Mouse (Mus musculus) forebrain, embryonic 16.5 days (tissue): ENCODE measurements around the gene Gm21962. TPM values are rescaled to one million over a fixed set of nuclear protein-coding genes. Genes with fewer than 3 reads are reported as not detected.

ENCODE experiments used
- ATAC-seq: fragments of 200-750 bp; cut with Nextera tagmentation; 2 replicates; pipeline ENCODE4 v1.8.0; 2017; ENCODE audit warnings: mild to moderate bottlenecking, moderate library complexity
- H3K27ac ChIP-seq: fragments of 300-500 bp; sonication (generic); 2 replicates; pipeline ENCODE4 v1.5.1; 2014; ENCODE audit warnings: low read length, control low read depth
- H3K27me3 ChIP-seq: fragments of 300-500 bp; sonication (generic); replicated peaks from 2 replicates; pipeline ENCODE4 v1.6.1; 2014; ENCODE audit warnings: low read length; ENCODE audit not compliant: control insufficient read depth, insufficient read depth
- H3K36me3 ChIP-seq: fragments of 300-500 bp; sonication (generic); 2 replicates; pipeline ENCODE4 v1.6.1; 2014; ENCODE audit not compliant: control insufficient read depth, insufficient read depth
- H3K4me1 ChIP-seq: fragments of 300-500 bp; sonication (generic); replicated peaks from 2 replicates; pipeline ENCODE4 v1.6.1; 2014; ENCODE audit warnings: low read length; ENCODE audit not compliant: control insufficient read depth, insufficient read depth
- H3K4me2 ChIP-seq: fragments of 300-500 bp; sonication (generic); 2 replicates; pipeline ENCODE4 v1.6.1; 2014; ENCODE audit warnings: mild to moderate bottlenecking, low read length, control low read depth
- H3K4me3 ChIP-seq: fragments of 300-500 bp; sonication (generic); replicated peaks from 2 replicates; pipeline ENCODE4 v1.5.1; 2014; ENCODE audit warnings: mild to moderate bottlenecking, low read length, control low read depth
- H3K9ac ChIP-seq: fragments of 300-500 bp; sonication (generic); replicated peaks from 2 replicates; pipeline ENCODE4 v1.6.1; 2014; ENCODE audit warnings: low read depth, low read length, control low read depth
- H3K9me3 ChIP-seq: fragments of 300-500 bp; sonication (generic); 2 replicates; pipeline ENCODE4 v1.6.1; 2016; ENCODE audit warnings: low read length; ENCODE audit not compliant: control insufficient read depth
- WGBS: fragments of 180-500 bp; shearing (Covaris S2); extraction: QIAGEN DNeasy Blood & Tissue Kit; methylation state at CpG from one replicate; pipeline ENCODE4 v1.1.7; 2014; 5-methylcytosine and 5-hydroxymethylcytosine counted together
- microRNA-seq: library from miRNA; unstranded; fragments of <30 nt; microRNA quantifications from one replicate; pipeline ENCODE4, GENCODE M21; 2017
- polyA plus RNA-seq: library from polyadenylated mRNA; unstranded; fragments of >200 nt; fragmentation: Nextera tagmentation; extraction: Ambion mirVana; gene quantifications from 2 replicates; pipeline ENCODE4 v1.2.1, GENCODE M21; 2015

The Gm21962 gene
- polyA plus RNA-seq, 1 experiment from 2014 or later: not detected

DNA sequence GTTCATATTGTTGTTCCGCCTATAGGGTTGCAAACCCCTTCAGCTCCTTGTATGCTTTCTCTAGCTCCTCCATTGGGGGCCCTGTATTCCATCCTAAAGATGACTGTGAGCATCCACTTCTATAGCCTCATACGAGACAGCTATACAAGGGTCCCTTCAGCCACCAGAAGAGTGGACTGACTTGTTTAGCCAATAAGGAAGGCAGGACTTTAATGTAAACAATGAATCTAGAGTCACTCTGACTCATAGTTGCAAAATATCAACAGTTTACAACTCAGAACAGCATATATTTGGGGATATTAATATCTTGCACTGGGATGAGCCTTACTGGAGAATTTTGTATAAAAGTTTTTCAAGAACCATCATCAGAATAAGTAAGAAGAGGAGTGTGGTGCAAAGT is 15.6 kb downstream of the Gm21962 start:
- 98% methylated on average over 2 of the region's 2 CpGs for WGBS
- H3K9ac ChIP-seq: no peak overlapping the region

DNA sequence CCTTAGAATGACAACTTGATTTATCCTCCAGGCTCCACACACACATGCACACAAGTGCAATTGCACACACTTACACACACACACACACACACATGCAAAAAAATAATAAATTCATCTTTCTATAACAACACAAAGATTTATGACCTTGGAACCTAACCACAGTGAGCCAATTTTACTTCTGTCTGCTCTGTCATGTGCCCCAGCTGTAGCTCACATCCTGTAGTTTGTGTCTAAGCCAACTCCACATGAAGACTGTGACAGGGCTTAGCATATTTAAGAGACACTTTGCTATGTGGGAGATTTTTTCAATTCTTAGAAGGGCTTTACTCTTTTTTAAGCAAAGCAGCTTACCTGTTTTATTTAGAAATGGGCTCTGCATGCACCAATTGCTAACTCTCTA is 20.2 kb downstream of the Gm21962 start:
- Histone ChIP-seq H3K4me3 (no peak overlapping the region), H3K4me2 (no peak overlapping the region), H3K9ac (no peak overlapping the region), H3K4me1 (no peaks in the 10 kb centered on the region), H3K36me3 (no peaks in the 10 kb centered on the region), H3K27ac (no peak overlapping the region), H3K9me3 (no peaks in the 10 kb centered on the region), H3K27me3 (no peaks in the 10 kb centered on the region)
- no peak for ATAC-seq

More for the DNA sequence above, 15.6 kb downstream of the Gm21962 start:
- H3K36me3 ChIP-seq: no peaks in the 10 kb centered on the region
- peaks cover 17% of the 10 kb centered on the region for H3K4me1 ChIP-seq
- no peak overlapping the region for H3K27ac ChIP-seq
- no peaks in the 10 kb centered on the region for H3K27me3 ChIP-seq
- no peak overlapping the region for H3K4me3 ChIP-seq
- H3K4me2 ChIP-seq: no peak overlapping the region
- no peaks in the 10 kb centered on the region for H3K9me3 ChIP-seq
- no peak for ATAC-seq

DNA sequence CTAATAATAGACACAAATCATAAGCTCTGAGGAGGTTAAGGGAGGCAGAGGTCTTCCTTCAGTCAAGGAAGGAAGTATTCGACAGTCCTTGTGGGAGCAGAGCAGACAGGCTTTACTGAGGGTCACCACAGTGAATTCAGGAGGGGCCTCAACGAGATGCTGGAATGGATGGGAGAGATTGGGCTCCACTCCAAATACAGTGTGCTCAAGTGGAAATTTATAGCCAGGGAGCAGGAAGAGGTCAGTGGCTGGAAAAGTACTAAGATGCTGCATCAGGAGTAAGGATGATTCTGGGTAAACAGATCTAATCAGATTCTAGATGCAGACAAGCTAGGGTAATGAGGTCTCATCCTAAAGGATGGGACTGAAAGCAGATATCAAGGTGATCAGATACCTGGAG is 44.6 kb downstream of the Gm21962 start:
- WGBS: 53% methylated on average over 2 of the region's 2 CpGs
- Histone ChIP-seq H3K9ac (no peak overlapping the region), H3K9me3 (no peaks in the 10 kb centered on the region), H3K4me1 (0 out of 2 replicates have a peak, but pooled peaks cover 4% of the 10 kb centered on the region), H3K36me3 (no peaks in the 10 kb centered on the region), H3K4me2 (no peak overlapping the region), H3K27me3 (no peaks in the 10 kb centered on the region), H3K27ac (no peak overlapping the region), H3K4me3 (no peak overlapping the region)
- ATAC-seq: no peak

DNA sequence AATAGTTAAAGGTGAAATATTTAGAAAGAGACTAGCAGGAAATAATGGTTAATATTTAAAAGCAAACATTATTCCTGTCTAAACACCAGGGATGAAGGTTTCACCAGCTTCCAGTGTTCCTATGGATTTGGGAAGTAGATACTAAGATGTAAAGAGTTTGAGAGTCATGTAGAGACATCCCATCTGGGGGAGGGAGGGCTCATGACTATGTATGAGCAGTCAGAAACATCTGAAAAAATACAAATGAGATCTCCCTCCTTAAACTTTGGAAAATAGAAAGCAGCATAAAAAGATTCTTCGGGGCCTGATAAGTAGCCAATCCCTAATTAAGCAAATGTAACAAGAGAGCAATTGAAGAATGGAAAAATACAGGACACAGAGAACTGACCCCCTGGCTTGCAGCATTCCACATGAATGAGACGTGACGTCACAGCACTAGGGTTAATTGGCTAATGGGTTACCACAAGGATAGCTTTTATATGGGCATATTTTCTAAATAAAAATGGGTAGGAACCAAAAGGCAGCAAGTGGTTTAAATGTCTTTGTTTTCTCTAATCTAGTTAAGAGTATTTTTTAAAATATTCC is 45.3 kb downstream of the Gm21962 start:
- ATAC-seq: no peak
- WGBS: 11% methylated on average over 3 of the region's 3 CpGs
- no peak overlapping the region for H3K9ac ChIP-seq

More for the DNA sequence above, 45.3 kb downstream of the Gm21962 start:
- Histone ChIP-seq H3K36me3 (no peaks in the 10 kb centered on the region), H3K9me3 (no peaks in the 10 kb centered on the region), H3K27ac (no peak overlapping the region), H3K4me2 (no peak overlapping the region), H3K4me3 (no peak overlapping the region), H3K27me3 (no peaks in the 10 kb centered on the region), H3K4me1 (0 out of 2 replicates have a peak, but pooled peaks cover 4% of the 10 kb centered on the region)

Small RNA genes lying within 50 kb of the gene (microRNA-seq; reads per million reads assigned to microRNA genes)
- not detected for gene Gm22468

Other genes starting within 250 kb of the Gm21962 start
- gene Ddit4l, start 49.9 kb upstream of the Gm21962 start, polyA plus RNA-seq: 6.1 and 6.7 TPM in 2 replicates
- 1,163 and 1,308 TPM in 2 replicates for gene H2afz, start 193.0 kb downstream of the Gm21962 start, polyA plus RNA-seq
- 7.8 and 12.2 TPM in 2 replicates for gene Dnajb14, start 196.2 kb downstream of the Gm21962 start, polyA plus RNA-seq
- 141 and 145 TPM in 2 replicates for gene Lamtor3, start 247.0 kb downstream of the Gm21962 start, polyA plus RNA-seq